Mouse (Mus musculus): ENCODE results near the gene Tnni1.

GRCm38 (mm10) chr1:135847611-135848351, 68.5 kb downstream of the Tnni1 start:
- TF ChIP-seq POLR2A (IDR thresholded peaks at IDR 0.05; ENCODE audit: borderline replicate concordance, insufficient read depth, low read length): no peak
- TF ChIP-seq CTCF (IDR thresholded peaks at IDR 0.05; ENCODE audit: borderline replicate concordance, insufficient read depth, low read depth, low read length): no peak
